ENCODE assay signal across 8 mouse cellular contexts in genomic region chr2:28533901-28534435, GRCm38 (mm10). TPM values are rescaled to one million over a fixed set of nuclear protein-coding genes. Genes with fewer than 3 reads are reported as not detected.
DNase-seq lines count a peak whose midpoint lies in the region; ATAC-seq and TF ChIP-seq lines count a peak whose summit lies in the region.

No protein-coding gene starts in this region.

- H3K4me2 ChIP-seq in kidney, postnatal 0 days (ENCODE audit: low read length) = peak overlapping the region; percentile 75
- peak overlapping the region; percentile 72 for H3K4me2 ChIP-seq in embryonic facial prominence, embryonic 15.5 days (replicated peaks)
- peak overlapping the region; percentile 84 for H3K4me2 ChIP-seq in intestine, embryonic 15.5 days (replicated peaks)
- H3K4me2 ChIP-seq in neural tube, embryonic 12.5 days (replicated peaks) = peak overlapping the region; percentile 80

- peak overlapping the region; percentile 60; the same call in 1 of the 2 replicates for H3K27ac ChIP-seq in kidney, postnatal 0 days
- peak overlapping the region; percentile 88 for H3K27ac ChIP-seq in embryonic facial prominence, embryonic 15.5 days (replicated peaks)
- H3K27ac ChIP-seq in intestine, embryonic 15.5 days = peak overlapping the region; percentile 77
- H3K27ac ChIP-seq in neural tube, embryonic 12.5 days = peak overlapping the region; percentile 67; the same call in 1 of the 2 replicates

- TF ChIP-seq CTCF in kidney, postnatal 0 days (IDR thresholded peaks at IDR 0.05; ENCODE audit: low read depth) = no peak

- 65% methylated on average over 7 of the region's 7 CpGs for WGBS in kidney, postnatal 0 days
- 35% methylated on average over 7 of the region's 7 CpGs for WGBS in embryonic facial prominence, embryonic 15.5 days
- 63% methylated on average over 7 of the region's 7 CpGs for WGBS in intestine, embryonic 15.5 days
- WGBS in neural tube, embryonic 12.5 days = 64% methylated on average over 7 of the region's 7 CpGs

- DNase-seq in kidney, postnatal 0 days (ENCODE audit: low spot score) = no peak
- DNase-seq in kidney, postnatal 36 days = no peak
- DNase-seq in frontal cortex, postnatal 36 days (ENCODE audit: low spot score in 2 of 2) = no peak
- no peak for DNase-seq in frontal cortex, postnatal 14 days (ENCODE audit: low spot score in 2 of 2)
- no peak for DNase-seq in thymus, postnatal 14 days

- peak overlapping the region; percentile 55 for H3K4me3 ChIP-seq in kidney, postnatal 0 days (replicated peaks; ENCODE audit: low read depth, low read length)
- peak overlapping the region; percentile 83 for H3K4me3 ChIP-seq in embryonic facial prominence, embryonic 15.5 days (replicated peaks)
- H3K4me3 ChIP-seq in intestine, embryonic 15.5 days (replicated peaks) = peak overlapping the region; percentile 73
- peak overlapping the region; percentile 58 for H3K4me3 ChIP-seq in neural tube, embryonic 12.5 days

- H3K9ac ChIP-seq in kidney, postnatal 0 days (ENCODE audit: low read depth, low read length) = peak overlapping the region; percentile 63
- peak overlapping the region; percentile 68 for H3K9ac ChIP-seq in embryonic facial prominence, embryonic 15.5 days
- peak overlapping the region; percentile 80 for H3K9ac ChIP-seq in intestine, embryonic 15.5 days
- H3K9ac ChIP-seq in neural tube, embryonic 12.5 days = peak overlapping the region; percentile 81

- H3K27me3 ChIP-seq in kidney, postnatal 0 days (ENCODE audit: insufficient read depth, low read length) = no peaks in the 10 kb centered on the region
- H3K27me3 ChIP-seq in embryonic facial prominence, embryonic 15.5 days = no peaks in the 10 kb centered on the region
- H3K27me3 ChIP-seq in intestine, embryonic 15.5 days (replicated peaks) = no peaks in the 10 kb centered on the region
- H3K27me3 ChIP-seq in neural tube, embryonic 12.5 days (replicated peaks) = no peaks in the 10 kb centered on the region

- ATAC-seq in kidney, postnatal 0 days (replicated peaks; ENCODE audit: low FRiP score, low read depth) = no peak
- ATAC-seq in embryonic facial prominence, embryonic 15.5 days (ENCODE audit: insufficient number of reproducible peaks, low FRiP score, low TSS enrichment, low read depth) = no peak
- no peak for ATAC-seq in intestine, embryonic 15.5 days
- 0 out of 2 replicates have a peak, but pooled peaks have one; percentile 19 for ATAC-seq in neural tube, embryonic 12.5 days (ENCODE audit: low FRiP score, low read depth)

- no peaks in the 10 kb centered on the region for H3K36me3 ChIP-seq in kidney, postnatal 0 days (ENCODE audit: insufficient read depth, low read length)
- H3K36me3 ChIP-seq in embryonic facial prominence, embryonic 15.5 days = no peaks in the 10 kb centered on the region
- H3K36me3 ChIP-seq in intestine, embryonic 15.5 days = no peaks in the 10 kb centered on the region
- H3K36me3 ChIP-seq in neural tube, embryonic 12.5 days = no peaks in the 10 kb centered on the region

- H3K4me1 ChIP-seq in kidney, postnatal 0 days (replicated peaks; ENCODE audit: insufficient read depth, low read length) = peaks cover 29% of the 10 kb centered on the region
- H3K4me1 ChIP-seq in embryonic facial prominence, embryonic 15.5 days = peaks cover 97% of the 10 kb centered on the region
- peaks cover 68% of the 10 kb centered on the region for H3K4me1 ChIP-seq in intestine, embryonic 15.5 days (replicated peaks)
- peaks cover 97% of the 10 kb centered on the region for H3K4me1 ChIP-seq in neural tube, embryonic 12.5 days

- no peaks in the 10 kb centered on the region for H3K9me3 ChIP-seq in kidney, postnatal 0 days (replicated peaks; ENCODE audit: low read length)
- no peaks in the 10 kb centered on the region for H3K9me3 ChIP-seq in embryonic facial prominence, embryonic 15.5 days (replicated peaks)
- no peaks in the 10 kb centered on the region for H3K9me3 ChIP-seq in intestine, embryonic 15.5 days
- H3K9me3 ChIP-seq in neural tube, embryonic 12.5 days = no peaks in the 10 kb centered on the region

RNA-seq across cellular contexts. Expression of gene Ralgds, which starts 21.0 kb away (rescaled TPM):
- polyA plus RNA-seq in kidney, postnatal 0 days (2015; fragmentation: Nextera tagmentation; extraction: Ambion mirVana) = 16.0 and 18.1 TPM in 2 replicates
- polyA plus RNA-seq in embryonic facial prominence, embryonic 15.5 days (2015; fragmentation: Nextera tagmentation; extraction: Ambion mirVana) = 69.3 and 70.8 TPM in 2 replicates
- 27.9 and 28.3 TPM in 2 replicates for polyA plus RNA-seq in intestine, embryonic 15.5 days (2015; fragmentation: Nextera tagmentation; extraction: Ambion mirVana)
- 99.6 and 111 TPM in 2 replicates for polyA plus RNA-seq in neural tube, embryonic 12.5 days (2016; fragmentation: Nextera tagmentation; extraction: Ambion mirVana)

RNA-seq across cellular contexts. Expression of gene Gm10134, which starts 28.1 kb away (rescaled TPM):
- 10.2 and 11.1 TPM in 2 replicates for polyA plus RNA-seq in kidney, postnatal 0 days (2015; fragmentation: Nextera tagmentation; extraction: Ambion mirVana)
- 1.7 and 2.2 TPM in 2 replicates for polyA plus RNA-seq in embryonic facial prominence, embryonic 15.5 days (2015; fragmentation: Nextera tagmentation; extraction: Ambion mirVana)
- polyA plus RNA-seq in intestine, embryonic 15.5 days (2015; fragmentation: Nextera tagmentation; extraction: Ambion mirVana) = 11.8 and 11.9 TPM in 2 replicates
- polyA plus RNA-seq in neural tube, embryonic 12.5 days (2016; fragmentation: Nextera tagmentation; extraction: Ambion mirVana) = 2.4 and 3.5 TPM in 2 replicates

RNA-seq across cellular contexts. Expression of gene Cel, which starts 29.2 kb away (rescaled TPM):
- not detected in 2 replicates for polyA plus RNA-seq in kidney, postnatal 0 days (2015; fragmentation: Nextera tagmentation; extraction: Ambion mirVana)
- 0.08 TPM in 1 of 2 replicates, not detected in the other for polyA plus RNA-seq in embryonic facial prominence, embryonic 15.5 days (2015; fragmentation: Nextera tagmentation; extraction: Ambion mirVana)
- polyA plus RNA-seq in intestine, embryonic 15.5 days (2015; fragmentation: Nextera tagmentation; extraction: Ambion mirVana) = 159 and 428 TPM in 2 replicates
- polyA plus RNA-seq in neural tube, embryonic 12.5 days (2016; fragmentation: Nextera tagmentation; extraction: Ambion mirVana) = not detected in 2 replicates

RNA-seq across cellular contexts. Expression of gene Gbgt1, which starts 37.3 kb away (rescaled TPM):
- polyA plus RNA-seq in kidney, postnatal 0 days (2015; fragmentation: Nextera tagmentation; extraction: Ambion mirVana) = 2.4 and 3.8 TPM in 2 replicates
- polyA plus RNA-seq in embryonic facial prominence, embryonic 15.5 days (2015; fragmentation: Nextera tagmentation; extraction: Ambion mirVana) = 0.95 and 1.2 TPM in 2 replicates
- 3.7 and 4.0 TPM in 2 replicates for polyA plus RNA-seq in intestine, embryonic 15.5 days (2015; fragmentation: Nextera tagmentation; extraction: Ambion mirVana)
- polyA plus RNA-seq in neural tube, embryonic 12.5 days (2016; fragmentation: Nextera tagmentation; extraction: Ambion mirVana) = 0.80 and 0.81 TPM in 2 replicates

RNA-seq across cellular contexts. Expression of gene Gtf3c5, which starts 49.6 kb away (rescaled TPM):
- 19.6 and 22.4 TPM in 2 replicates for polyA plus RNA-seq in kidney, postnatal 0 days (2015; fragmentation: Nextera tagmentation; extraction: Ambion mirVana)
- 45.9 and 47.7 TPM in 2 replicates for polyA plus RNA-seq in embryonic facial prominence, embryonic 15.5 days (2015; fragmentation: Nextera tagmentation; extraction: Ambion mirVana)
- 31.8 and 33.8 TPM in 2 replicates for polyA plus RNA-seq in intestine, embryonic 15.5 days (2015; fragmentation: Nextera tagmentation; extraction: Ambion mirVana)
- polyA plus RNA-seq in neural tube, embryonic 12.5 days (2016; fragmentation: Nextera tagmentation; extraction: Ambion mirVana) = 46.7 and 51.1 TPM in 2 replicates

Comparison
In these comparisons a context has a peak if more than half of its experiments do, and no peak if none do; other contexts are left out.
1. RNA of gene Cel, which starts 29.2 kb away (polyA plus RNA-seq): 159 to 428 TPM in intestine, embryonic 15.5 days; 0.08 TPM in embryonic facial prominence, embryonic 15.5 days, not detected in neural tube, embryonic 12.5 days and not detected in kidney, postnatal 0 days; every median in the first group is over 100 times any median in the second.
2. Peak in every context shown above with its lines, with median percentiles within 50 percentile points of each other: H3K27ac ChIP-seq, H3K4me2 ChIP-seq, H3K4me3 ChIP-seq and H3K9ac ChIP-seq.